Mouse (Mus musculus): Measurements from ENCODE around the gene Gm10153. TPM values are rescaled to one million over a fixed set of nuclear protein-coding genes. Genes with fewer than 3 reads are reported as not detected.
"Not testable (repeated sequence)": the region's sequence is repeated elsewhere in the genome, so short reads cannot be mapped to it uniquely, and the experiment has no call there.

The Gm10153 gene
- total RNA-seq, 2 experiments from 2014 or later, result not detected

GRCm38 (mm10) chr7:142143506-142144010, 46.6 kb downstream of the Gm10153 start:
- not testable (repeated sequence) for DNase-seq

DNA sequence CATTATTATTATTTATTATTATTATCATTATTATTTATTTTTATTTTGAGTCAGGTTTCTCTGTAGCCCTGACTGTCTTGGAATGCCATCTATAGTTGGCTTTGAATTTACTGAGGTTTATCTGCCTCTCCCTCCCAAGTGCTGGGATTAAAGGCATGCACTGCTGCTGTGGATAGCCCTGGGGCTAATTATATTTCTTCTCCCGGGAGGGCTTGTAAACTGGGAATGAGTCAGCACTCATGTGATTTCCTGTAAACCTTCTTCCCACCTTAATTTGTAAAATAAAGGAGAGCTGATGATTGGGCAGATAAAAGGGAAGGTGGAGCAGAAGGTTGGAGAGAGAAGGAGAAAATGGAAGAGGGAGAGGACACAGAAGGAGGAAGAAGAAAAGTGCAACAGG, 49.5 kb downstream of the Gm10153 start:
- DNase-seq, result no peak

Other genes with a start within 250 kb of the Gm10153 start
- gene Brsk2, start 240.6 kb downstream of the Gm10153 start, total RNA-seq (2021), result 1 to 10 TPM; 1.6 to 2.1 TPM
- gene Mob2, start 129.3 kb downstream of the Gm10153 start, total RNA-seq (2021), result 10 to 100 TPM; 48.1 to 58.4 TPM
- 10 to 100 TPM in 1 of 2 experiments, 1 to 10 TPM in 1; 7.4 to 28.9 TPM for gene Dusp8, start 94.5 kb downstream of the Gm10153 start, total RNA-seq (2021)
- gene Gm45618, start 69.7 kb downstream of the Gm10153 start, total RNA-seq (2021), result not detected
- not detected for gene Gm39115, start 54.4 kb downstream of the Gm10153 start, total RNA-seq (2021)
- not detected for gene Gm45337, start 45.8 kb downstream of the Gm10153 start, total RNA-seq (2021)
- not detected for gene Gm29735, start 33.3 kb downstream of the Gm10153 start, total RNA-seq (2021)
- gene Gm4553, start 24.6 kb downstream of the Gm10153 start, total RNA-seq (2021), result not detected
- not detected for gene Krtap5-2, start 14.4 kb downstream of the Gm10153 start, total RNA-seq (2021)
- gene Krtap5-3, start 11.0 kb upstream of the Gm10153 start, total RNA-seq (2021), result not detected
- gene Gm7579, start 21.5 kb upstream of the Gm10153 start, total RNA-seq (2021), result not detected
- gene Krtap5-5, start 39.6 kb upstream of the Gm10153 start, total RNA-seq (2021), result not detected
- gene Gm40460, start 50.7 kb upstream of the Gm10153 start, total RNA-seq (2021), result not detected
- not detected for gene Gm2431, start 68.0 kb upstream of the Gm10153 start, total RNA-seq (2021)
- gene Gm4559, start 84.0 kb upstream of the Gm10153 start, total RNA-seq (2021), result not detected
- gene Krtap5-1, start 106.7 kb upstream of the Gm10153 start, total RNA-seq (2021), result not detected
- gene Krtap5-4, start 113.2 kb upstream of the Gm10153 start, total RNA-seq (2021), result not detected
- gene Ifitm10, start 183.4 kb upstream of the Gm10153 start, total RNA-seq (2021), result 1 to 10 TPM; 3.0 to 4.4 TPM
- gene Gm49369, start 192.3 kb upstream of the Gm10153 start, total RNA-seq (2021), result 1 to 10 TPM; 2.6 to 3.3 TPM
- 1,000 to 10,000 TPM in 1 of 2 experiments, 100 to 1,000 TPM in 1; 932 to 1,123 TPM for gene Ctsd, start 197.6 kb upstream of the Gm10153 start, total RNA-seq (2021)
- gene Syt8, start 244.5 kb upstream of the Gm10153 start, total RNA-seq (2021), result not detected

Measured in adrenal gland, postnatal 36 days (tissue).